Mouse (Mus musculus) bone marrow macrophage, adult 2 months (primary cell): ENCODE results near the gene Neurl2.

Experiments
- CTCF ChIP-seq: IDR thresholded peaks from 2 replicates; pipeline ENCODE4 v1.5.1; 2012; ENCODE audit warnings: low read depth, mild to moderate bottlenecking, low read length, moderate library complexity
- POLR2A ChIP-seq: IDR thresholded peaks from 2 replicates; pipeline ENCODE4 v1.6.1; 2012; ENCODE audit warnings: mild to moderate bottlenecking, low read depth, low read length, borderline replicate concordance

DNA sequence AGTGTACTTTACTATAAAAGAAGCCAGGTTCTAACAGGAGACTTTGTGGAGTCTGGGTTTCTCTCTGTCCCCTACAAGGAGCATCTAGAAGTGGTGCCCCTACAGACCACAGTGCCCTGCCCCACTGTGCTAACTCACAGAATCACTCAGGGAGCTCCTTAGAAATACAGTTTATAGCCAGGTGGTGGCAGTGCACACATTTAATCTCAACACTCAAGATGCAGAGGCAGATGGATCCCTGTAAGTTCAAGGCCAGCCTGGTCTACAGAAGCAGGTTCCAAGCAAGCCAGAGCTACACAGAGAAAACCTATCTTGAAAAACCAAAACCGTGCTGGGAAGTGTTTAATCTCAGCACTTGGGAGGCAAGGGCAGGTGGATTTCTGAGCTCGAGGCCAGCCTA, 39.5 kb downstream of the Neurl2 start:
- TF ChIP-seq CTCF (no peak), POLR2A (no peak)
